Mouse (Mus musculus) liver, adult (tissue): ENCODE results near the gene Prph.

ENCODE experiments used
- GATA4 ChIP-seq: IDR thresholded peaks from 2 replicates; pipeline ENCODE4 v1.6.1; 2014; ENCODE audit warnings: mild to moderate bottlenecking, low read length; ENCODE audit not compliant: insufficient replicate concordance

Prph gene

DNA sequence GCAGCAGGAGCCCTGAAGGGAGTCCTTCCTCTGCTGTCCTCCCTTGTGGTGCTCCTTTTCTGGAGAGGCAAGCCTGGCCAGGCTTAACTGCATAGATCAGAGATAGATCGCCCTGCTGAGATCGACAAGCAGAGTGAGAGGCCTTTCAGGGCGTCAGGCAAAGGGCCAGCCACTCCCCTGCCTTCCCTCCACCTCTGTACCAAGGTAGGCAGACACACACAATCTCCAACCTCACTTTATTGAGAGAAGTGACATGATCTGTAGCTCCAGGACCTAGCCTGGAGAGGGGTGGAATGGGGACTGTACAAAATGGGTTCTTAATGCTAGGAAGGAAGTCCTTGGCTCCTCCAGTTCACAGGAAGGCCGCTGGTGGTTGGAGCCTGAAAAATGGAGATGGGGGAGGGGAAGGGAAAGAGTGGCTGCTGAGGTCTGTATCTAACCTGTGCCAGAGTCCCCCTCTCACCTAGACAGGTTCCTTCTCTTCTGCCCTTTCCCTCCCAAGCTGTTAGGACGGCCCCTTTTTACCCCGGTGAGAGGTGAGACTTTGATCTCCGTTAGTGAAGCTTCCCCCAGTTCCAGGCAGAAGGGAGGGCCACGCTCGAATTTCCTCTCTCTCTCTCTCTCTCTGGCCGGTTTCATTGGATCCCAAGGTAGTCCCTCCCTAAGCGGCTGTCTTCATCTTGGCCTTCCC lies 29.0 kb downstream of the Prph start:
- TF ChIP-seq GATA4: no peak

DNA sequence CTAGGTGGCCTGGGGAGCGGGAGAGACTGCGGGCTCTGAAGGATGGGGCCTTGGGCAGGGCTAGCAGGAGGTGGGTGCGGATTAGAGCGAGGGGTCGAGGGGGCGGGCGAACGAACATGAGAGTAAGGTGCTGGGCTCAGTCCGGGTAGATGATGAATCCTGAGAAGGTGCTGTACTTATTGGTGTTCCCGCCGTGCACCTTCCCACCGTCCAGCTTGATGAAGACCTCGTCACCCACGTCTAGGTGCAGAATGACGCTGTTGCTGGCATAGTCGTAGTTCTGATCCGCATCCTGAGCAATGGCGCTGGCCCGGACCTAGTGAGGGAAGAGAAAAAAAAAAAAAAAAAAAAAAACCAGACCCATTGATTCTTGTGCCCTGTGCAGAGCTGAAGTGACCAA lies 29.6 kb downstream of the Prph start:
- no peak for TF ChIP-seq GATA4

DNA sequence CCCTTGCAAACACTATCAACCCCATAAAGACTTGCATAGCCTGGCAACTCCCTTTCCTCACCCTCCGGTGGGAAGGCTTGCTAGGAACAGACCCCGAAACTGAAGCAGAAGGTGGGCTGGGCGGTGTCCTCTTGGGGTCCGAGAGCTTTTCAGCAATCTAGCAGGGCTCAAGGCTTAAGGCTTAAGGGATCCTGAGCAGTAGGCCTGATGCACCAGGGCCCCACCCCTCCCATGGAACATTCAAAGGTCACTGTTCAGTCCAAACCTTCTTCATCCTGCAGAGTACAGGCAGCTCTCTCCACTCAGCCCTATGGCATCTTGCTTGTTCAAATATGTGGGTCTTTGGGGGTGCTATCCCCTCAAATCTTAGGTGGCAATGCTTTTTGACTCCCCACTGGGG lies 31.0 kb downstream of the Prph start:
- TF ChIP-seq GATA4: no peak

DNA sequence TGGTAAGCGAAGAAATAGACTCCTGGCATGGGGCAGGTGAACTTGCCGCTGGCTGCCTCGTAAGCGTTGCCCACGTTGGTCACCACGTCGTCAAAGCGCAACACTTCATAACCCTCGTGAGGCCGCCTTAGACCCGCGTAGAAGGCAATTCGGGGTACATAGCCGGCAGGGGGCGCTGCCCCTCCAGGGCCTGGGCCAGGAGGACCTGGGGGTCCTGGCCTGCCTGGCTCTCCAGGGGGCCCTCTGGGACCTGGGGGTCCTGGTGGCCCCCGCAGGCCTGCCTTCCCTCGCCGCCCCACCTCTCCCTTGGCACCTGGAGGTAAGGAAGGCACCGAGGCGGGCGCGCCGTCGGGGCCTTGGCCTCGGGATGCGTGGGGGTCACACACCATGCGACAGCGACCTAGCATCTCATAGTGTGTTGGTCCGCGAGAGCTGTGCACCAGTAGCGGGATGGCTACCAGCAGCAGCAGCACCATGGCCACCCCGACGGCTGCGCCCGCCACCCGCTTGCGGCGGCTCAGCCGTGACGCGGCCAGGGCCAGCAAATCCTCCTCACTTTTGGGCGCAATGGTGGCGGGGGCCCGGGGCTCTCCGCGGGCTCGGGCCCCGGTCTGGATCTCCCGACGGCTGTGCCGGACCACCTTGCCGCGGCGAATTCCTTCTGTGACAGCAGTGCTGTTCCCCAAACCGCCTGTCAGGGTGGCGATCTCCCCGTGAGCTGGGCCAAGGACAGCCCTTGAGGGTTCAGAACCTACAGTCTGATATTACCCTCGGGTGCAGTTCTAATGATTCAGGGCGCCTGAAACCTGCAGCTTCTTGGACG lies 32.5 kb downstream of the Prph start, which contains the start of gene C1ql4:
Gene C1ql4, minus strand, starts transcription at position 565 of the 823 bp plus-strand sequence.
- TF ChIP-seq GATA4: no peak

DNA sequence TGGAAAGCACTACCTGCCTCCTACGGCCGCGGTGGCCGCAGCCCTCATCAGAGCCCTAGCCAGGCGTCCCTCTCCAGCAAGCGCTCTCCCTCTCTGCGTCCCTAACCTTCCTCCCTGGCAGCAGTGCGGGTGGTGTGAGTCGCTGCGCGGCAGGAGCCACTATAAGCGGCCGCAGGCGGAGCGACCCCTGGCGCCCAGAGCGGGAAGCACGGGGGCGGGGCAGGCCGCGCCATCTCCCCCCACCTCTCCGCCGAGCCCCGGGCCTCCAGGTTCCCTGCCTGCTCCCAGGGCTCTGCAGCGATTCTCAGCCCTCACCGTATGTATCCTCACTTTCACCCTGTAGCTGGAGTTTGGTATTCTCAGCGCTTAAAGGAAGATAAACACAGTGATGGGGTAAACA lies 33.3 kb downstream of the Prph start:
- no peak for TF ChIP-seq GATA4

DNA sequence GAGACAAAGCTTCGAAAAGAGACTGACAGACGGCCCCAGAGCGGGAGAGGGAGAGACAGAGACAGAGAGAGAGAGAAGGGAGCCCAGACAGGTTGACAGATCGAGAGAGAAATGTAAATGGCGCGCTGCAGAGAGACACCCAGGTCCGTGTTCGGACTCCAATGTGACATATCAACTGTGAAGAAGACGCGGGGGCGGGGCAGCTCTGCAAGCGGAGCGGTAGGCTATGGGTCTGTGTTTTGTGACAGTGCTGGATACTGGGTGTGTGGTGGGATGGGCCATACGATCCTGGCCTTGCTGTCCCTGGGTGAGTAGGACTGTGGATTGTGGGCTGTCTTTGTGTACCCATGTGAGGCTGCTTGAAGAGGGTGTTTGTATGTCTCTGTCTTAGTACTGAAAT lies 34.1 kb downstream of the Prph start:
- TF ChIP-seq GATA4: no peak

DNA sequence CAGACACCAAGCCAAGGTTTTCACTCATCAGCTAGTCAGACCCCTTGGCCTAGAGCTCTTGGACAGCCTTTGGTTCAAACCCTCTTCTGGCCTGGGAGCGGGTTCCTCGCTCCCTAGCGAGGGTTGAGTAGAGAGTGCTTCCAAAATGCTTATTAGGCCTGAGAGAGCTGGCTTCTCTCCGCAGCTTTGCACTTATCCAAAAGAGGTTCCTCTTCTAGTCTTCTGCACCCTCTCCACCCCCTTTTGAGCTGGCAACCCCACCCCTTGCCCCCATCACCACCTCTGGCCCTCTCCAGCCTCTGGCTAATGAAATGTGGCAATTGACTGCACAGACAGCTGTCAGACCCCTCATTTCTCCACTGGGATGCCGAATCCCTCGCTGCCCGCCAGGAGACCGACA lies 37.9 kb downstream of the Prph start, which contains the start of gene Dnajc22:
Gene Dnajc22, plus strand, starts transcription at position 301 of the 400 bp plus-strand sequence.
- TF ChIP-seq GATA4: no peak

DNA sequence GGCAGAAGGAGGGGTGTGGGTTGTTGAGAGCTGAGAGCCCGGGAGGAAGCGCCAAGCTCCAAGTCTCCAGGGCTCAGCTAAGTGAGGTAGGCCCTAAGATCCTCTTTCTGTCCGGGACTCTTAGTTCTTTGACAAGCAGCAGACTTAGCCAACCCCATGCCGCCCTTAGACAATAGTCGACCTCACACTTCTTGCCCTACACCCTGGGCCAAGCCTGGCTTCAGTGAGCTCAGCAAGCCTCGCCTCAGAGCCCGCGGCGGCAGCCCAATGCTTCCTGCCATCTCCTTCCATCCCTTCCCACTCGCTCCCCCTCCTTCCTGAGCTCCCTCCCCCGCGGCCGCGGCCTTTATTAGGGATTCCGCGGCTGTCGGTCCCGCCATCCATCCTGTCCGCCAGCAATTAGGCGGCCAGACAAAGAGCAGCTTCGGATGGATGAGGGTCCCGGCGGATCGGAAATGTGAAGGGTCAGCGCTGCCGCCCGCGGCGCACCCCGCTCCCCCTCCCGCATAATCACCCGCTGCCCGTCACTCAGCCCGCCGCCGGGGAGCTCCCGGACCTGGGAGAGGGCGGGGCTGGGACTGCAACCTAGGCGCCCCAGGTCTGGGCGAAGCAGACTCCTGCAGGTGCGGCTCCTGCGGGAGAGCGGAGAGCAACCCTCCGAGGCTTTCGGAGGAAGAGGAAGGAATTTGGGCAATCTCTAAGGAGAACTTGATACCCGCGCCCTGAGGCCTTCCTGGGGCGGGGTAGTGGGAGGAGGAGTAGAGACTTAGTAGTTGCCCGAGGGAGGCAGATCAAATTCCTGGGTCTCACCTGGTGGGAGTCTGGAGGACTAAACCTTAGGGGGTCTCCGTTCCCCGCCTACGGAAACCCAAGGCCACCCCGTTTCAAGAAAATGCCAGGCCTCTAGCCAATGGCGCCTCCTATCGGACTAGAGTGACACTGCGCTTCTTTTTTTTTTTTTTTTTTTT lies 38.6 kb downstream of the Prph start:
- no peak for TF ChIP-seq GATA4

DNA sequence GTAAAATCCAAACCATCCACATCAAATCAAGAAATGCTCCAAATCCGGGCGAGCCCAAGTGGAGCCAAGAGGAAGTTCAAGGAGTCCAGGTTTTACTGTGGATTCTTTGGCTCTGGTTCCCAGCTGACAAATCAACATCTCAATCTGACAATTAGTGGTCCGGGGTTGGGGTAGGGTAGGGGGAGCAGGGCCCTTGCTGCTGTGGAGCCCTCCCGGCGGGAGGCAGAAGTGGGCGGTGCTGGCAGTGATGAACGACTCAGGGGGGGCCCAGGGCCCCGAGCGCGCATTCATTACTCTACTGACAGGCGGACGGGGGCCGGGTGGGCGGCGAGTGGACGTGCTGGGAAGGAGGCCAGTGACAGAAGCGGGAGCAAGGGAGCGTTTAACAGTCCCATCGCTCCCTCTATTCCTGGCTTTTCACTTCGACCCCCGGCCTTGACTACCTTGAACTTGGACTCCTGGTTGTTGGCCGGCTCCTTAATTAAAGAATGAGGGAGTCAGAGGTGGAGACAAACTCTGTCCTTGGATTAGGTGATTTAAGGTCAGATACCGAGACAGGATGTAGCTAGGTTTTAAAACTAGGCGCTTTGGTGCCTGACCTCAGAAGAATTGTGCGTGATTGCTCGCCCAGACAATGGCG lies 39.8 kb downstream of the Prph start:
- no peak for TF ChIP-seq GATA4

DNA sequence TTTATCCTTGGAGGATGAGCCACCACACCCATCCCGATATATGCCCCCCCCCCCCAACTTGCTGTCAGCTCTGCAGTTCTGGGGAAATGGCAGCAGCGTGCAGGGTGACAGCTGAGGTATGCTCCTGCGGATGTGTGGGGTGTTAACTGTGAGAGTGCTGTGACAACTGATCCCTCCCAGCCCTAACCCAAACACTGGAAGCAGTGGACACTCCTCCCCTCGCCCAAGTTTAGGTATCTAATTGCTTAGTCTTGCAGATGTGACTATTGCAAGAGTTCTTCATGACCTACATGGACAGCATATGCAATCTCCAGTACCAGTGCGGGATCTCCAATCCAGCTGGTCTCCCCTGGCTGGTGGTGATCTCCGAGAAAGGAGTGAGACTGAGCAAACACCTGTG lies 40.4 kb downstream of the Prph start:
- no peak for TF ChIP-seq GATA4

DNA sequence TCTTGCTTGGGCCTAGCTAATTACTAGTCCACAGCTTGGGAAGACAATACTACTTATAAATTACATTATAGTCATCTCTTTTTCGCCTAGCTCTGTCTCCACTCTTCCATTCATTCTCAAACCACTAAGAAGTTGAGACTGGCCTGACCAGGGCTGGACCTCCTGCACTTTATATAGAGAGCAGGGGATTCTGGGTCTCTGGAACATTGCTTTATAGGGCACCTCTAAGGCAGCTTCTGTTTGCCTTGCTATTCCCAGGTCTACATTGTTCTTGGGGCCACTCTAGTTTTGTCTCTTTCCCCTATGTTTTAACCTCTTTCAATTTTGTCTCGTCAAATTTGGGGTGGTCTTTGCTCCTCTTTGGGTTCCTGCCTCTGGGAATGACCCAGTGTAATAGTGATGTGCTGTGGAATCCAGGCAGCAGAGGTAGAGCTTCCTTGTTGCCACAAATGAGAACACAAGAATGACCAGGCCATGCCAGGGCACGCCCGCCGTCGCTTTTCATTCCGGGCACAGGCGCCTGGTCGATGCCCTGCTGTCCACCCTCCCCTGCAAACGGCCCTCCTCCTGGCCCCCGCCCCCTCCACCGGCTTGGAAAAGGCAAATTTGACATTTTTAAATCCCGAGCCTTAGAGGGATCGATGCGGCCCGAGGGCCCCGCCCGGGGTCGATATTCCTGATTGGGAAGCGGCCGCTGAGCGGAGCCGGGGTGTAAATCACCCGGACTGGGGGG lies 41.3 kb downstream of the Prph start:
- no peak for TF ChIP-seq GATA4

DNA sequence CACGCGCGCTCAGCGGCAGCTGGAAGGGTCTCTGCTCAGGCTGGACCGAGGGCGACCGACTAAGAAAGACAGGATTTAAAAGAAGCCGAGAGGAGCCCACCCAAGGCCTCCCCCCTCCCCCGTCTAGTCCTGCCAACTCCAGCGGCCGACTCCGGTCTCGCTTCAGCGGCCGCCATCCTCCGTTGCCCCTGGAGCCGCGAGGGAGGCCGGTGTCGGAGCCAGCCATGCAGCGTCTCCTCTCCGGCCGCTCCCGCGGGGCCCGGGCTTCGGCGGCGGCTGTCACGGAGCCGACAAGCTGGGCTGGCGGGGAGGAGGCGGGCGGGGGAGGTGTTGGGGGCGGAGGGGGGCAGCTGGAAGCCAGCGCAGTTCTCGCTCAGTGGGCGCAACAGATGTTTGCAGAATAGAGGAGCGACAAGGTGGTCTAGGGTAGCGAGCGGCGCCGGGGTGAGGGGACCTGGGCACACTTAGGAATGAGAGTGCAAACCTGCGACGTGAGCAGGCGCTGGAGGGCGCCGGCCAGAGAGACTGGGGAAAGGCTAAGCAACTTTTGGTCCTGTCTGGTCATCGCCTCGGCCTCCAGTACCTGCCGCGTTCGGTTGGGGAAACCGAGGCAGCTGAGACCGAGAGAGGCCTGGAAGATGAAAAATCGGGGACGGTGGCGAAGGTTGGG lies 42.0 kb downstream of the Prph start:
- no peak for TF ChIP-seq GATA4

DNA sequence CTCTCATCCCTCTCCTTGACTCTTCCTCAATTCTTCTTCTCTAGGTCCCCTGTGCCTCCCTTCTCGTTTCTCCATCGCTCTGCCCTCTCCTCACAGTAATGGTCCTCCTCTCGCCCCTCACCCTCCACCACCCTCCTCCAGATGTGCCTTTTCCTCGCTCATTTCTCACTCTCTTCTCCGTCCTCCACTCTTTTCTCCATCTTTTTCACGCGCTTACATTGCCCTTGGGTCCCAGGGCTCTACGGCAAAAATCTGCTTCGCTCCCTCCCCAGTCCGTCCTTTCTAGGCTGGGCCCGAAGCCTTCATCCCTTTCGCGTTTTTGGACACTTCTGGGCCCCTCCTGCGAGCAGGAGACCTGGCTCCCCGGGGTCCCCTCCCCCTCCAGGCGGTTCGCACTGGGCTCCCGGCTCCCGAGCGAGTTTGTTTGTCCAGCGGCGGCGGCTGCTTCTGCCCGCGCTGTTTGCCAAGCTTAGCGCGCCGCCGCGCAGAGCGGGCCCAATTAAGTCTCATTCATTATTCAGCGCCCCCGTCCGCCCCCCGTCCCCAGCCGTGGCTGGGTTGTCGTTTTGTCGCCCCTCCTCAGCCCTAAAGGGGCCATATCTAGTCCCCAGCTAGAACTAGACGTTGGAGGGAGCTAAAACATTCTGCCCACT lies 43.0 kb downstream of the Prph start:
- TF ChIP-seq GATA4: no peak
